Mouse (Mus musculus): ENCODE measurements around the gene Rhbdd3. TPM values are rescaled to one million over a fixed set of nuclear protein-coding genes. Genes with fewer than 3 reads are reported as not detected.

Gene Rhbdd3
- polyA plus RNA-seq (2012; rRNA removed) = 69.3 and 74.2 TPM in 2 replicates

- peak; percentile 65 for DNase-seq (ENCODE audit: low read depth)
Measured at GRCm38 (mm10) chr11:5098736-5099542, at the start of gene Rhbdd3, which contains the start of gene Ewsr1. TSS of gene Rhbdd3 (plus strand) at chr11:5098926. TSS of gene Ewsr1 (minus strand) at chr11:5099266.

GRCm38 (mm10) chr11:5051629-5052028 lies 47.1 kb upstream of the Rhbdd3 start:
- no peak for DNase-seq (ENCODE audit: low read depth)

- no peak for DNase-seq (ENCODE audit: low read depth)
Measured at GRCm38 (mm10) chr11:5052200-5052854, 46.4 kb upstream of the Rhbdd3 start.

GRCm38 (mm10) chr11:5054151-5054550 lies 44.6 kb upstream of the Rhbdd3 start:
- DNase-seq (ENCODE audit: low read depth) = no peak

GRCm38 (mm10) chr11:5054874-5055273 lies 43.9 kb upstream of the Rhbdd3 start:
- no peak for DNase-seq (ENCODE audit: low read depth)

- no peak for DNase-seq (ENCODE audit: low read depth)
Measured at GRCm38 (mm10) chr11:5055945-5056938, 42.5 kb upstream of the Rhbdd3 start.

- DNase-seq (ENCODE audit: low read depth) = no peak
Measured at GRCm38 (mm10) chr11:5057064-5057463, 41.7 kb upstream of the Rhbdd3 start.

GRCm38 (mm10) chr11:5057541-5057855 lies 41.2 kb upstream of the Rhbdd3 start:
- no peak for DNase-seq (ENCODE audit: low read depth)

GRCm38 (mm10) chr11:5057856-5058641 lies 40.7 kb upstream of the Rhbdd3 start, which contains the start of gene Rasl10a:
TSS of gene Rasl10a (plus strand) at chr11:5058128.
- DNase-seq (ENCODE audit: low read depth) = no peak

- no peak for DNase-seq (ENCODE audit: low read depth)
Measured at GRCm38 (mm10) chr11:5058783-5059182, 39.9 kb upstream of the Rhbdd3 start.

GRCm38 (mm10) chr11:5059230-5059629 lies 39.5 kb upstream of the Rhbdd3 start:
- no peak for DNase-seq (ENCODE audit: low read depth)

- no peak for DNase-seq (ENCODE audit: low read depth)
Measured at GRCm38 (mm10) chr11:5059704-5060156, 39.0 kb upstream of the Rhbdd3 start.

- DNase-seq (ENCODE audit: low read depth) = no peak
Measured at GRCm38 (mm10) chr11:5060756-5061412, 37.8 kb upstream of the Rhbdd3 start.

GRCm38 (mm10) chr11:5061413-5062139 lies 37.1 kb upstream of the Rhbdd3 start:
- no peak for DNase-seq (ENCODE audit: low read depth)

- DNase-seq (ENCODE audit: low read depth) = no peak
Measured at GRCm38 (mm10) chr11:5062326-5062725, 36.4 kb upstream of the Rhbdd3 start.

- DNase-seq (ENCODE audit: low read depth) = no peak
Measured at GRCm38 (mm10) chr11:5062860-5063505, 35.7 kb upstream of the Rhbdd3 start.

- no peak for DNase-seq (ENCODE audit: low read depth)
Measured at GRCm38 (mm10) chr11:5063561-5064281, 35.0 kb upstream of the Rhbdd3 start.

- no peak for DNase-seq (ENCODE audit: low read depth)
Measured at GRCm38 (mm10) chr11:5064282-5065055, 34.3 kb upstream of the Rhbdd3 start.

All from gonadal fat pad, adult 2 months (tissue).